Mouse (Mus musculus) left cerebral cortex, postnatal 36 days (tissue): ENCODE measurements around the gene S100a5. TPM values are rescaled to one million over a fixed set of nuclear protein-coding genes. Genes with fewer than 3 reads are reported as not detected.
A peak's percentile ranks its signal among the peaks of the same experiment; 100 is the strongest.

Experiments
- DNase-seq, 2 experiments: peaks; one replicate each; pipeline ENCODE4 v3.0.0; 2021 to 2022; ENCODE audit warnings: low spot score in 2 of 2, mixed read lengths in 1 of 2
- intact Hi-C: fragments of 180-260 bp; cut with DNase I; formaldehyde crosslinking; loops from one replicate; pipeline ENCODE4 v1.15.1; 2025
- total RNA-seq, 2 experiments: library from RNA; stranded (reverse); gene quantifications; 2 replicates each; pipeline ENCODE4 v1.2.3; 2021

The S100a5 gene
- total RNA-seq, 2 experiments from 2014 or later, result not detected

DNA sequence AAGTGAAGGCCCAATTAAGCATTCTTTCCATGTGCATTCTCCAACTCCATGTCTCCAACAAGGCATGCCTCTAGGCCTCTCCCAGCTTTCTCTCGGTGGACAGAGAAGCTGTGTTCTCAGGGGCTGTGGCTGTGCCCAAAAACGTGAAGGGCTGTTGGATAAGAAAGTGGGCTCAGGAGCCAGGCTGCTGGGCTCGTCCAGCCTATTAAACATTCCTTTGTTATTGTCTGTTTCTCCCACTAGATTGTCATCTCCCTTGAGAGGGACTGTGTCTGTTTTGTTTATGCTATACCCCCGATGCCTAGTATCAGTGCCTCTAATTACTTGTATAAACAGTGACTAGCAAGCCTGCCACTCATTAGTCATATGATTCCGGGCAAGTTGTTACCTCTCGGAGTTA lies 10.6 kb upstream of the S100a5 start:
- no peak for DNase-seq
- intact Hi-C loops, result no loop called here

- no peak for DNase-seq
- intact Hi-C loops, result no loop called here
Measured at GRCm38 (mm10) chr3:90598212-90598611, 10.1 kb upstream of the S100a5 start.

GRCm38 (mm10) chr3:90599401-90599800 lies 8.9 kb upstream of the S100a5 start:
- intact Hi-C loops, result no loop called here
- no peak for DNase-seq

- no peak for DNase-seq
- intact Hi-C loops, result no loop called here
Measured at GRCm38 (mm10) chr3:90600036-90600435, 8.3 kb upstream of the S100a5 start.

DNA sequence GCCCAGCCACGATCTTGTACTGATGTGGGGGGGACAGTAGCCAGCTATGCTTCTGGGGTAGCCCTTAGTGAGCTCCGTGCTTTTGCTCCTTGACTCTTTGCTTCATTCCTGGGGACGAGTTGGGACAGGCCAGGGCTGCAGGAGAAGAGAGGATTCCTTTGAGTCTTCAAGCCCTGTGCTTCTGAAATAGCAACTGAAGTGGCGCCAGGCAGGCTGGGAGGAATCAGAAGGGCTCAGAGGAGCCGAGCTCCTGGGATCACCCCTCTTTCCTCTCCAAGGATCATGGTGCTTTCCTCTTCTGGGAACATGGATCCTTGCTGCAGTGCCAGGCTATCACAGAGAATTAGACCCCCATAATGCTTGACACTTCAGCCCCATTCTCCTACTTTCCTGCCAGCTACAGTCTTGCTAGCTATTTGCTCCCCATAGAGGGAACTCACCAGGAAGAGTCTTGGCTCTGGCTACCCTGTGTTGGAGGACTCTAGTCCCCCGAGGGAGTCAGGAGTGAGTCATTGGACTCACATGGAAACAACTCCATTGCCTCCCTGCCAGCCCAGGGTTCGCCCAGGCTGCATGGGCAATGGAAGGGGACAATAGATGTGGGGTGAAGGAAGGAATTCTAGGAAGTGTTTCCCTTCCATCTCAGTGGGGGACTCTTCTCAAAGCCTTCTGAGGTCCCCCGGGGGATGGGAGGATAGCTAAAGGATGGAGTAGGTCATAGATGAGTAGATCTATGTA lies 7.7 kb upstream of the S100a5 start:
- no peak for DNase-seq
- intact Hi-C loops, result no loop called here

DNA sequence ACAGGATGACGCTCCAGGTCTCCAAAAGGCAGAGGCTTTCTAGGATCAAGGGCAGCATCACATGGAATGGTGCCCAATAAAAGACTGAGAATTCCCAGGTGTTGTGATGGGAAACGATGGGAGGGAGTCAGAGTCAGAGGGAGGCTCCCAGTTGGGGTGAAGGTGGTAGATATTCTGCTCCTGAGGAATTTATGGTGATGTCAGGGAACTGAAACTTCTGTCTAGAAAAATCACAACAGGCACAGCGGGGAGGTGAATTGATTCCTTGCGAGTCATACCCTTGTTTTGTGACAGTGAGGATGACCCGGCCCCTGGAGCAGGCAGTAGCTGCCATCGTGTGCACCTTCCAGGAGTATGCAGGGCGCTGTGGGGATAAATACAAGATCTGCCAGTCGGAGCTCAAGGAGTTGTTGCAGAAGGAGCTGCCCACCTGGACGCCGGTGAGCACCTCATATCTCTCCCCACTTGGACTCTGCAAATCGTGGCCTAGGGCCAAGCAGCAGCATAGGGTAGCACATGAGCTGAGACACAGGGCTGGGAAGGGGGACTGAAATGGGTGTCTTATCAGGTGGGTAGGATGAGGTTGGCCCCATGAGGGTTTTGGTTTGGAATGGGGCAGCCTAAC lies 6.7 kb upstream of the S100a5 start, which contains the start of gene Gm42674:
Gene Gm42674, plus strand, starts transcription at position 419 of the 625 bp plus-strand sequence.
- DNase-seq, result no peak
- intact Hi-C loops, result no loop called here

- intact Hi-C loops, result no loop called here
Measured at GRCm38 (mm10) chr3:90603623-90604022, 4.7 kb upstream of the S100a5 start, which contains the start of gene S100a4. Gene S100a4 (plus strand): TSS chr3:90603771.

DNA sequence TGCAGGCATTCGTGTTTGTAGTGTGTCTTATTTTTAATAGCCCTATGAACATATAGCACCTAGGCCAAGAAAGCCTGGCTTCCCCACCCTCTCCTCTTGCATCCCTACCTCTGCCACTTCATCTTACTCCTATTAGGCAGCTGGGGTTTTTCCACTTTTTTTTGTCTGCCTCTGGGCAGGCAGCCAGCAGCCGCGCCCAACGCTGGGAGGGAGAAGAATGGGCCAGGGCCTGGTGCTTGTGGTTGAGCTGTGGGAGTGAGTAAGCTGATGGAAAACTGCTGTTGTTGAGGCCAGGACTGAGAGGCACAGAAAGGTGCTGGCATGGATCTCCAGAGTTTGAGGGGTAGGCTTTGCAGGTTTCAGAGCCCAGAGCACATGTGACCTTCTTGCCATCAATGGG lies 3.9 kb upstream of the S100a5 start:
- DNase-seq, result peak in 1 of 2 experiments; percentile 60
- intact Hi-C loops, result no loop called here

More at GRCm38 (mm10) chr3:90603623-90604022, 4.7 kb upstream of the S100a5 start, which contains the start of gene S100a4:
- DNase-seq, result no peak

GRCm38 (mm10) chr3:90605049-90605448 lies 3.3 kb upstream of the S100a5 start:
- intact Hi-C loops, result no loop called here

GRCm38 (mm10) chr3:90605736-90606135 lies 2.6 kb upstream of the S100a5 start:
- no peak for DNase-seq
- intact Hi-C loops, result no loop called here

More at GRCm38 (mm10) chr3:90605049-90605448, 3.3 kb upstream of the S100a5 start:
- DNase-seq, result no peak

DNA sequence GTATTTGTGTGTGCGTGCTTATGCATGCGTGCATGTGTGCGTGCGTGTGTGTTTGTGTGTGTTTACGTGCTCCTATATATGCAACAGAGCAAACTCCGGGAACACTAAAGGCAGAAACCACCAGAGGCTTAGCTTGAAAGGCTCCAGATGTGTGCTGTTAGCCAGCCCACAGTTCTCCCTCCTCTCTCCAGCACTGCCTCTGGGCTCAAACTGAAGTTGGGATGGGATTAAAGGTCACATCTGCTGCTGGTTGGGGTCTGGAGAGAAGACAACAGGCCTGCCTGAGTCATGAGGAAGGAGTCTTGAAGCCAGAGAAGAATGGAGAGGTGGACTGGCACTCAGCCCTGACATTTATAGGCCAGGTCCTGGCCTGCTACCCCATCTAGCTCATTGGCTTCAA lies 2.1 kb upstream of the S100a5 start:
- intact Hi-C loops, result no loop called here

DNA sequence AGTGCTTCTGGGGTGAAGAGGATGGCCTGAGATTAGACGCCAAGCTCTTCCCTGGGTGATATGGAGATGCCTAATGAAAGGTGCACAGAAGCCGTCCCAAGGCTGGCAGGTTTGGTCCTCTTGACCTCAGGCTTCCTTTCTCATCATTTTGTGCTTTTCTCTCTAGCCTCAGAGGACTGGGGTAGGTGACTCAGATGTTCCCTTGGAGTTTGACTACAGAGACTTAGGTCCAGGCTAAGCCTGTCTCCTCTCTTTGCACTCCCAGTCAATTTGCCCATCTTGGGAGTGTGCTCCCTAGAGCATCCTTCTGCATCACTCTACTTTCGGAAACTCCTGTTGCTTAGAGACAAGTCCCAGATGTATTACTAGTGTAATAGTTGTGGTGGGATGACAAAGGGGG lies 962 bp upstream of the S100a5 start:
- DNase-seq, result no peak
- intact Hi-C loops, result no loop called here

More for the DNA sequence above, 2.1 kb upstream of the S100a5 start:
- no peak for DNase-seq

- intact Hi-C loops, result no loop called here
- DNase-seq, result no peak
Measured at GRCm38 (mm10) chr3:90609102-90609501, 779 bp downstream of the S100a5 start.

DNA sequence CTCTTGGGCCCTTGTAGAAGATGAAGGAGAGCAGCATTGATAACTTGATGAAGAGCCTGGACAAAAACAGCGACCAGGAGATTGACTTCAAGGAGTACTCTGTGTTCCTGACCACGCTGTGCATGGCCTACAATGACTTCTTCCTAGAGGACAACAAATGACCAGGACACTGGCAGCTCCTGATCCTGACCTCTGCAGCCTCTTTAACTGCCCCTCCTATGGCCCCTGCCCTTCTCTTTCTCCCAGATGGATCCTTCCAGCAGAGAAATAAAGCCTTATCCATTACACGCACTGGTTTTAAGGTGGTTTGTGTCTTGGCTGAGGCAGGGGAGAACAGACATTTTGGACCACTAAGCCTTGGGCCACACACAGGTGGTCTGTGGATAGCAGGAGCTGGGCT lies 3.2 kb downstream of the S100a5 start:
- DNase-seq, result no peak
- intact Hi-C loops, result loop anchor here (5.0 kb wide), 1 partner anchor 84 kb away; the partner anchor contains the start of gene S100a14

- no peak for DNase-seq
- intact Hi-C loops, result loop anchor here (1.0 to 5.0 kb wide), 2 partner anchors 25 to 85 kb away; partner anchors contain the start of gene S100a14
Measured at GRCm38 (mm10) chr3:90612061-90612460, 3.7 kb downstream of the S100a5 start.

GRCm38 (mm10) chr3:90612728-90613291 lies 4.5 kb downstream of the S100a5 start, which contains the start of gene S100a6:
Gene S100a6 (plus strand): TSS chr3:90612882.
- DNase-seq, result no peak
- intact Hi-C loops, result loop anchor here (1.0 to 5.0 kb wide), 2 partner anchors 26 to 86 kb away; partner anchors contain the start of gene S100a14

GRCm38 (mm10) chr3:90613461-90614147 lies 5.3 kb downstream of the S100a5 start:
- intact Hi-C loops, result loop anchor here (5.0 kb wide), 1 partner anchor 86 kb away; the partner anchor contains the start of gene S100a14
- DNase-seq, result no peak

DNA sequence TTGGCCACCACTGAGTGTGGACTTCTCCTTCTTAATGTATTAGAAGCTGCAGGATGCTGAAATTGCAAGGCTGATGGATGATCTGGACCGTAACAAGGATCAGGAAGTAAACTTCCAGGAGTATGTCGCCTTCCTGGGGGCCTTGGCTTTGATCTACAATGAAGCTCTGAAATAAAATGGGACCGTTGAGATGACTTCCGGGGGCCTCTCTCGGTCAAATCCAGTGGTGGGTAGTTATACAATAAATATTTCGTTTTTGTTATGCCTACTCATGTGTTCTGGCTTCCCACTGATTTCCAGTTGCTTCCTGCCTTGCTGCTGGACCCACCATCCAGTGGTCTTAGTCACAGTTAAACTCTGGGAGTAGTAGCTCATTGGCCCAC lies 5.8 kb downstream of the S100a5 start:
- intact Hi-C loops, result loop anchor here (5.0 kb wide), 1 partner anchor 87 kb away; the partner anchor contains the start of gene S100a14
- no peak for DNase-seq

DNA sequence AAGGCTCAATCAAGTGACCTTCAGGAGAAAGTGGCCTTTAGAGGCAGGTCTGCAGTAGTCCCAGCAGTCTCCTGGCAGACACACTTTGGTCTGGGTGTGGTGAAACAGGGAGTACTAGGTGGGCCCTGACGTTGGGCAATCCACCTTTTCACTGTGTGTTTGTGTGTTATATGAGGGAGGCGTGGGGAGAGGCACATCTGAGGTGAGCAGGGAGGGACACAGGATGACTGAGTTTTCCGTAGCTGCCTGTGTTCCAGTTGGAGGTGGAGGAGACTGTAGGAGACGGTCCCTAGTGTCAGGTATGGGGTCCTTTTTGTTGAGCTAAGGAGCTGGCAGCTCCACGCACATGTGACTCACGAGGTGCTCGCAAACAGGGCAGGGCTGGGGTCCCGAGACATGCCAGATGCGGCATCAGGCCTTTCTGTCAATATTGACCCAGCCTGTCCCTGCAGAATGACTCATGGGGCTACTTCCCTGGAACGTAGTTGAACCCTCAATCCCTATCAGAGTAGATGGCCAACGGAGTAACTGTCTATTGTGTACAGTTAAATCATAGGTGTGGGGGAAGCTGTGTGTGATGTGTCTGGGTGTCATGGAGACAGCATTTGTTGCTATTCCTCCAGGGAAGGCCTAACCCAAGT lies 6.4 kb downstream of the S100a5 start:
- DNase-seq, result no peak
- intact Hi-C loops, result loop anchor here (1.0 to 5.0 kb wide), 3 partner anchors 29 to 87 kb away; partner anchors contain the start of genes S100a14 and S100a7a
